22 mouse cellular contexts compared by ENCODE assay signal in the genomic region with DNA sequence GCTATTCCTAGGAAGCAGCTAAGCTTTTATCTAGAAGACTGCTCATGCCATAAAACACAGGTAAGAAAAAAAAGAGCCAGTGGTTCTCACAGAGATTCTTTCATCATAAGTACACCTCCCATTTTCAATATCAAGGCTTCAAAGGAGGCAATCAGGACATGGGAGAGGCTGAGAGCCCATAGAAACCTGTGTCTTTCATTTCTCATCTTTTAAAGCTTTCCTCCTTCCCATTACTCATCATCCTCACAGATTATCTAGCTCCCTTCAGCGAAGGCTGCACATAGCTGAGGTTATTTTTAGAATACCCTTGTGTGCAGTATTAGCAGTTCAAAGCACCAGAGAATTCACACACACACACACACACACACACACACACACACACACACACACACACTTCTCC. TPM values are rescaled to one million over a fixed set of nuclear protein-coding genes. Genes with fewer than 3 reads are reported as not detected.
DNase-seq lines count a peak whose midpoint lies in the region; ATAC-seq lines count a peak whose summit lies in the region.
"Had no signal": no experiment of that assay in that cellular context is flagged by ENCODE, and none has a peak within 500 bp of the region (broad histone marks: within the 10 kb centered on the region; RNA-seq: fewer than 3 reads in every experiment).

No protein-coding gene starts in this region.

- H3K36me3 ChIP-seq in heart, embryonic 12.5 days, result no peaks in the 10 kb centered on the region
- no peaks in the 10 kb centered on the region for H3K36me3 ChIP-seq in midbrain, embryonic 16.5 days (ENCODE audit: control insufficient read depth, insufficient read depth, low read length)
- H3K36me3 ChIP-seq in midbrain, embryonic 13.5 days, result peaks cover 4% of the 10 kb centered on the region
- H3K36me3 ChIP-seq: embryonic facial prominence, embryonic 13.5 days; G1E; hindbrain, embryonic 15.5 days had no signal

- no peaks in the 10 kb centered on the region for H3K27me3 ChIP-seq in heart, embryonic 12.5 days (replicated peaks)
- no peaks in the 10 kb centered on the region for H3K27me3 ChIP-seq in midbrain, embryonic 16.5 days (ENCODE audit: control insufficient read depth, insufficient read depth, low read depth, low read length)
- no peaks in the 10 kb centered on the region for H3K27me3 ChIP-seq in midbrain, embryonic 13.5 days
- H3K27me3 ChIP-seq: embryonic facial prominence, embryonic 13.5 days; forebrain, embryonic 13.5 days; hindbrain, embryonic 15.5 days had no signal

- no peak overlapping the region for H3K9ac ChIP-seq in heart, embryonic 12.5 days
- H3K9ac ChIP-seq in midbrain, embryonic 16.5 days (ENCODE audit: low read depth, low read length), result no peak overlapping the region
- no peak overlapping the region for H3K9ac ChIP-seq in midbrain, embryonic 13.5 days (replicated peaks)
- H3K9ac ChIP-seq: embryonic facial prominence, embryonic 13.5 days; forebrain, embryonic 13.5 days; forebrain, postnatal 0 days; hindbrain, embryonic 15.5 days had no signal

- DNase-seq in frontal cortex, postnatal 36 days (ENCODE audit: low spot score in 2 of 2), result no peak
- DNase-seq in heart, postnatal 4 days, result no peak
- no peak for DNase-seq in urinary bladder, adult 18-20 months (ENCODE audit: low spot score in 2 of 2)
- DNase-seq: adrenal gland, adult 8-10 months; B cell, adult 2 months; cerebellum, adult 11-12 months; cerebellum, adult 9-10 months; cerebellum, postnatal 36 days; forebrain, postnatal 0 days; gastrocnemius, postnatal 36 days; heart, postnatal 14 days; kidney, adult 2 months had no signal

- H3K9me3 ChIP-seq in heart, embryonic 12.5 days (replicated peaks), result no peaks in the 10 kb centered on the region
- no peaks in the 10 kb centered on the region for H3K9me3 ChIP-seq in midbrain, embryonic 16.5 days (replicated peaks; ENCODE audit: control insufficient read depth, low read length, poor library complexity, severe bottlenecking)
- H3K9me3 ChIP-seq in midbrain, embryonic 13.5 days, result no peaks in the 10 kb centered on the region
- H3K9me3 ChIP-seq: embryonic facial prominence, embryonic 13.5 days; forebrain, embryonic 13.5 days; G1E; hindbrain, embryonic 15.5 days had no signal

- no peak overlapping the region for H3K4me3 ChIP-seq in heart, embryonic 12.5 days
- no peak overlapping the region for H3K4me3 ChIP-seq in midbrain, embryonic 16.5 days (ENCODE audit: low read depth, low read length)
- no peak overlapping the region for H3K4me3 ChIP-seq in midbrain, embryonic 13.5 days (replicated peaks)
- H3K4me3 ChIP-seq: embryonic facial prominence, embryonic 13.5 days; forebrain, embryonic 13.5 days; hindbrain, embryonic 15.5 days had no signal

- 0 out of 2 replicates have a peak, but pooled peaks have one; percentile 15 for ATAC-seq in frontal cortex, adult (ENCODE audit: low TSS enrichment)
- ATAC-seq in heart, embryonic 12.5 days (ENCODE audit: insufficient number of reproducible peaks, low FRiP score), result no peak
- ATAC-seq in midbrain, embryonic 16.5 days, result peak; percentile 41; the same call in 1 of the 2 replicates
- no peak for ATAC-seq in midbrain, embryonic 13.5 days
- ATAC-seq: CD4-positive, CD25-positive, alpha-beta regulatory T cell, adult 4 months; forebrain, embryonic 13.5 days; forebrain, postnatal 0 days; intestine, embryonic 16.5 days had no signal

- no peak overlapping the region for H3K4me2 ChIP-seq in heart, embryonic 12.5 days
- no peak overlapping the region for H3K4me2 ChIP-seq in midbrain, embryonic 16.5 days (ENCODE audit: low read length)
- no peak overlapping the region for H3K4me2 ChIP-seq in midbrain, embryonic 13.5 days (replicated peaks)
- H3K4me2 ChIP-seq: embryonic facial prominence, embryonic 13.5 days; forebrain, embryonic 13.5 days; hindbrain, embryonic 15.5 days had no signal

- H3K4me1 ChIP-seq in heart, embryonic 12.5 days (replicated peaks), result peaks cover 26% of the 10 kb centered on the region
- H3K4me1 ChIP-seq in midbrain, embryonic 16.5 days (ENCODE audit: control insufficient read depth, insufficient read depth, low read length), result no peaks in the 10 kb centered on the region
- H3K4me1 ChIP-seq in midbrain, embryonic 13.5 days (replicated peaks), result no peaks in the 10 kb centered on the region
- H3K4me1 ChIP-seq: embryonic facial prominence, embryonic 13.5 days; hindbrain, embryonic 15.5 days had no signal

- WGBS in heart, embryonic 12.5 days, result 17% methylated on average over 1 of the region's 1 CpGs
- 47% methylated on average over 1 of the region's 1 CpGs for WGBS in midbrain, embryonic 16.5 days
- 64% methylated on average over 1 of the region's 1 CpGs for WGBS in midbrain, embryonic 13.5 days

- H3K27ac ChIP-seq in heart, embryonic 12.5 days (ENCODE audit: poor library complexity, severe bottlenecking), result peak overlapping the region; percentile 71
- no peak overlapping the region for H3K27ac ChIP-seq in midbrain, embryonic 16.5 days (ENCODE audit: low read length)
- H3K27ac ChIP-seq in midbrain, embryonic 13.5 days, result no peak overlapping the region
- H3K27ac ChIP-seq: embryonic facial prominence, embryonic 13.5 days; forebrain, embryonic 13.5 days; hindbrain, embryonic 15.5 days had no signal

RNA-seq across cellular contexts. Expression of a gene that starts 17.3 kb away (rescaled TPM):
- polyA plus RNA-seq in heart, embryonic 12.5 days (2016; fragmentation: Nextera tagmentation; extraction: Ambion mirVana), result 0.84 and 0.86 TPM in 2 replicates
- total RNA-seq in heart, postnatal 4 days (2021), result under 1 TPM; 0.67 to 0.70 TPM
- polyA plus RNA-seq in midbrain, embryonic 16.5 days (2015; fragmentation: Nextera tagmentation; extraction: Ambion mirVana), result 7.4 and 7.6 TPM in 2 replicates
- polyA plus RNA-seq in midbrain, embryonic 13.5 days (2015; fragmentation: Nextera tagmentation; extraction: Ambion mirVana), result 4.8 and 6.4 TPM in 2 replicates
- polyA plus RNA-seq: G1E had no signal

Comparison
In these comparisons a context has a peak if more than half of its experiments do, and no peak if none do; other contexts are left out.
1. ATAC-seq: peak in frontal cortex, adult (single experiment) and midbrain, embryonic 16.5 days (single experiment); none in heart, embryonic 12.5 days (single experiment) and midbrain, embryonic 13.5 days (single experiment).